Mouse (Mus musculus) thymus, adult 2 months (tissue): Measurements from ENCODE around the gene Timm8a1. TPM values are rescaled to one million over a fixed set of nuclear protein-coding genes. Genes with fewer than 3 reads are reported as not detected.
"Not testable (repeated sequence)": the region's sequence is repeated elsewhere in the genome, so short reads cannot be mapped to it uniquely, and the experiment has no call there.

ENCODE experiments used
- DNase-seq: peaks from one replicate; pipeline ENCODE4 v3.0.0; 2021
- H3K27ac ChIP-seq: fragments of 200-500 bp; 2 replicates; pipeline ENCODE4 v1.5.1; 2012; ENCODE audit warnings: low read length, control low read depth; ENCODE audit not compliant: control insufficient read depth, insufficient read depth
- H3K27me3 ChIP-seq: fragments of 200-500 bp; 2 replicates; pipeline ENCODE4 v1.6.1; 2012; ENCODE audit warnings: mild to moderate bottlenecking, low read length, moderate library complexity, mixed read lengths; ENCODE audit not compliant: control insufficient read depth, insufficient read depth
- H3K36me3 ChIP-seq: fragments of 200-500 bp; 2 replicates; pipeline ENCODE4 v1.6.1; 2012; ENCODE audit warnings: mild to moderate bottlenecking, low read length, moderate library complexity; ENCODE audit not compliant: control insufficient read depth, insufficient read depth
- H3K4me1 ChIP-seq: fragments of 200-500 bp; replicated peaks from 2 replicates; pipeline ENCODE4 v1.6.1; 2012; ENCODE audit warnings: low read length; ENCODE audit not compliant: control insufficient read depth, insufficient read depth
- H3K4me3 ChIP-seq: fragments of 200-500 bp; 2 replicates; pipeline ENCODE4 v1.5.1; 2012; ENCODE audit warnings: mild to moderate bottlenecking, low read length, control low read depth, moderate library complexity; ENCODE audit not compliant: control insufficient read depth, insufficient read depth
- CTCF ChIP-seq: fragments of 200-500 bp; IDR thresholded peaks from 2 replicates; pipeline ENCODE4 v1.5.1; 2012; ENCODE audit warnings: mild to moderate bottlenecking, control low read depth, low read length, moderate library complexity, borderline replicate concordance; ENCODE audit not compliant: control insufficient read depth, poor library complexity, insufficient read depth; ENCODE audit errors: extremely low read depth
- POLR2A ChIP-seq: fragments of 200-500 bp; IDR thresholded peaks from 2 replicates; pipeline ENCODE4 v1.6.1; 2012; ENCODE audit warnings: mild to moderate bottlenecking, low read length, control low read depth, moderate library complexity; ENCODE audit not compliant: control insufficient read depth, poor library complexity, insufficient read depth; ENCODE audit errors: extremely low read depth
- WGBS: fragments of 180-500 bp; shearing (Covaris S2); methylation state at CpG from one replicate; pipeline ENCODE4 v1.1.7; 2018; 5-methylcytosine and 5-hydroxymethylcytosine counted together
- polyA plus RNA-seq: library from polyadenylated mRNA; depleted of rRNA; stranded (reverse); fragments of >200 nt; gene quantifications from 2 replicates; pipeline ENCODE4 v1.2.3, GENCODE M21; 2012

Timm8a1 gene
- polyA plus RNA-seq, 1 experiment = 1.8 TPM

DNA sequence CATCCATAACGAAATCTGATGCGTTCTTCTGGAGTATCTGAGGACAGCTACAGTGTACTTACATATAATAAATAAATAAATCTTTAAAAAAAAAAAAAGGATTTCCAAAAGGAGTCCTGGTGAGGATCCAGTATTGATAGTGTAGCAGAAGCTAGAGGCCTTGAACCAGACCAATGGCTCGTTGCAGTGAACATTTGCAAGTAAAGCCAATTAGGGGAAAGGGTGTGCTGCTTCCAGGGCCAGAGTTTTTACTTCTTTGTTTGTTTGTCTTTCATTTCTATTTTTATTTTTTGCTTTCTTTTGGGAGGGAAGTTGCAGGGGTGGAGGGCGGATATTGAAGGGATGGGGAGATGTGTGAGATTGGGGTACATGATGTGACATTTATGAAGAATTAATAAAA lies 11.7 kb upstream of the Timm8a1 start:
- 96% methylated on average over 4 of the region's 4 CpGs for WGBS
- TF ChIP-seq POLR2A (no peak), CTCF (no peak)
- no peaks in the 10 kb centered on the region for H3K36me3 ChIP-seq

DNA sequence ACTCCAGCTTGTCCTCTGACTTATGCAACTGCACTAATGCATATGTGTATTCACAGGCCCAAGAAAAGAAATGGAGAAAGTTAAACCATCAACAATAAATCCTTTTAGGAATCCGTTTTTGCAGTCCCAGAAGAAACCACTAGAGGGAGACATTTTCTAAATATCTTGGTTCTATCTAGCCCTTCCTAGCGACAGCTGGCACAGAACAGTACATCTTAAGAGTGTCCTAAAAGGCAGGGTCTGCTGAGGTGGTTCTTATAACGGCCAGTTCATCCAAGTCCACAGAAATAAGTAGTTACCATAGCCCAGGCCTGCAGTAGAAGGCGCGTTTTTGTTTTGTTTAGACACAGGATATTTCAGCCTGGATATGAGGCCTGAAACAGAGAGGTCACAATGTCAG lies 9.2 kb upstream of the Timm8a1 start:
- DNase-seq = peak; percentile 11
- no peaks in the 10 kb centered on the region for H3K36me3 ChIP-seq
- H3K27me3 ChIP-seq = no peaks in the 10 kb centered on the region
- no peaks in the 10 kb centered on the region for H3K4me1 ChIP-seq
- H3K27ac ChIP-seq = no peak overlapping the region
- WGBS = 33% methylated on average over 5 of the region's 5 CpGs
- H3K4me3 ChIP-seq = no peak overlapping the region
- TF ChIP-seq POLR2A (no peak), CTCF (no peak)

More for the DNA sequence above, 11.7 kb upstream of the Timm8a1 start:
- DNase-seq = no peak
- H3K4me1 ChIP-seq = no peaks in the 10 kb centered on the region
- no peak overlapping the region for H3K27ac ChIP-seq
- no peaks in the 10 kb centered on the region for H3K27me3 ChIP-seq
- no peak overlapping the region for H3K4me3 ChIP-seq

DNA sequence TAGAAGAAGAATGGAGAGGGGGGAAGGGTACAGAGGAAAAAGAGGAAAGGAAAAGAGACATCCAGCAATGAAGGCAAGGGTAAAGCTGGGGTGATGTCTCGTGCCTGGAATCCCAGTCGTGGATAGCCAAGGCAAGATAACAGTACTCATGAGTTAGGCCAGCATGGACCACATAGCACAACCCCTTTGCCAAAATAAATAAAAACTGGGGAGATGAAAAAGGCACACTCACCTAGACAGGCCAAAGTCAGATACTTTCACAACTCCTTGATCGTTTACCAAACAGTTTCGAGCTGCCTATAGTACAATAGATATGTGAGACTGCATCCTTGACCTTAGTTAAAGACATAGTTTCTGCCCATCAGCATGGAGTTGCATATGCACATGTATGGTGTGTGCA lies 5.7 kb upstream of the Timm8a1 start:
- Histone ChIP-seq H3K27ac (no peak overlapping the region), H3K27me3 (no peaks in the 10 kb centered on the region), H3K4me1 (no peaks in the 10 kb centered on the region), H3K36me3 (no peaks in the 10 kb centered on the region), H3K4me3 (no peak overlapping the region)
- 94% methylated on average over 4 of the region's 4 CpGs for WGBS
- DNase-seq = no peak
- no peak for TF ChIP-seq CTCF
- TF ChIP-seq POLR2A = no peak

DNA sequence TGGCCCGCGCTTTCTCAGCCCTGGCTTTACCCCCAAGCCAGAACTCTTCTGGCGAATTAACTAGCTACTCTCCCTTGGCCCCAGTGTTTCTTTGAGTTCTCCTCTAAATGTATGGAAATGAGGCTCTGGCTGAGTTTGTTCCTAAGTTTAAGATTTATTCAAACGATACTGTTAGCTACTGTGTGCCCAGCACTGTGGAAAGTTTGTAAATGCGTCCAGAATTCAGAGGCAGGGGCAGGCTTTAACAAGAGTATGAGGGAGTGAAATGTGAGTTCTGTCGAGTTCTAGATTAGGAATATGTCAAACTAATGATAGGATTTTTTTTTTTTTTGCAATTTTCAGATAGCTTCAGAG lies 267 bp upstream of the Timm8a1 start:
- WGBS = 7% methylated on average over 6 of the region's 6 CpGs
- no peaks in the 10 kb centered on the region for H3K36me3 ChIP-seq
- H3K4me1 ChIP-seq = peaks cover 2% of the 10 kb centered on the region
- no peak for DNase-seq
- no peaks in the 10 kb centered on the region for H3K27me3 ChIP-seq
- peak overlapping the region; percentile 98 for H3K4me3 ChIP-seq
- TF ChIP-seq CTCF (no peak), POLR2A (no peak)
- no peak overlapping the region for H3K27ac ChIP-seq

DNA sequence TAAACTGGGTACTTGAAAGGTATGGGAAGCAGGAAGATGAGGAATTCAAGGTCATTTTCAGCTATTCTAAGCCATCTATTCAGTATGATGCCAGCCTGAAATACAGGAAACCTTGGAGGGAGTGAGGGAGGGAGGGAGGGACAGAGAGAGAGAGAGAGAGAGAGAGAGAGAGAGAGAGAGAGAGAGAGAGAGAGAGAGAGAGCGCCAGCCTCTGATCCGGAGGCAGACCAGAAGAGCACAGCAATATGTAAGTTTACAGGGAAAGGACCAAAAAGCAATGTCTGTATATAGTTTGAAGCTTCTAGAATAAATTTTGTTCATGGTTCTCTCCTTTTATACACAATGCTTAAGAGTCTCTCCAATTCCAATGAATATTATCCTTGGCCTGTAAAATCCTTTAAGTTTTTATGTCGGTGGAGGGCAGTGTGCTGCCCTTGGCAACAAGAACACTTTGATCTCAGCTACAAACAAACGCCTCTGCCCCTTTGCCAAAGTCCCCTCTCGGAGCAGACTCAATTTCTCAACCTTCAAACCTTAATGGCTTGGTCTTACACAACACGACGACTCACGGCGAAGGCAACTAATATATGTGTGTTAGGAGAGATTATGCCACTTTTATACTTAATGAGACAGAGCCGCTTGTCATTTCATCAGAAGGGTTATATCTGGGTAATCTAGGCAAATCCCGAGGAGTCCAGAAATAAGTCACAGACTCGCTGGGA lies 1.1 kb downstream of the Timm8a1 start:
- TF ChIP-seq POLR2A = no peak
- no peak for TF ChIP-seq CTCF
- Histone ChIP-seq H3K4me1 (peaks cover 2% of the 10 kb centered on the region), H3K27ac (no peak overlapping the region), H3K27me3 (no peaks in the 10 kb centered on the region), H3K36me3 (no peaks in the 10 kb centered on the region), H3K4me3 (peak overlapping the region; percentile 98)
- no peak for DNase-seq
- WGBS = 2% methylated on average over 12 of the region's 12 CpGs

DNA sequence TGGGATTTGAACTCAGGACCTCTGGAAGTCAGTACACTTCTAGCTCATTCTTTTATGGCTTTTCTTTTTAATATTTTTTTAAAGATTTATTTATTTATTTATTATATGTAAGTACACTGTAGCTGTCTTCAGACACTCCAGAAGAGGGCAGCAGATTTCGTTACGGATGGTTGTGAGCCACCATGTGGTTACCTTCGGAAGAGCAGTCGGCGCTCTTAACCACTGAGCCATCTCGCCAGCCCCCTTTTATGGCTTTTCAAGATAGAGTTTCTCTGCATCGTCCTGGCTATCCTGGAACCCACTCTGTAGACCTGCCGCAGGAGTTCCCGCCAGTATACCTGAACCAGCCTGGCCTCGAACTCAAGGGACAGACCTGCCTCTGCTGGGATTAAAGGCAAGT lies 1.9 kb downstream of the Timm8a1 start:
- H3K27ac ChIP-seq, H3K4me1 ChIP-seq, H3K36me3 ChIP-seq, H3K4me3 ChIP-seq, H3K27me3 ChIP-seq: not testable (repeated sequence)
- 45% methylated on average over 10 of the region's 10 CpGs for WGBS
- DNase-seq = peak; percentile 9

DNA sequence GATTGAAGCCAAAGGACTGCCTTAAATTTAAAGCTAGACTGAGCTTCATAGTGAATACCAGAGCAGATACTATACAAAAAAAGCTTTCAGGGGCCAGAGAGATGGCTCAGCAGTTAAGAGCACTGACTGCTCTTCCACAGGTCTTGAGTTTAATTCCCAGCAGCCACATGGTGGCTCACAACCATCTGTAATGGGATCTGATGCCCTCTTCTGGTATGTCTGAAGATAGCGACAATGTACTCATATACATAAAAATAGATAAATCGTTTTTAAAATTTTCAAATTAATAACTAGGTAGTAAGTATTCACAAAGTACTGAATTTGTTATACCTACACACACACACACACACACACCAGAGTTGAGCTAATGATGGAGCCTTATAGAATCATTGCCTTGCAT lies 8.3 kb downstream of the Timm8a1 start:
- DNase-seq = no peak
- TF ChIP-seq POLR2A (no peak), CTCF (no peak)
- H3K36me3 ChIP-seq = no peaks in the 10 kb centered on the region
- H3K27ac ChIP-seq = no peak overlapping the region
- H3K4me3 ChIP-seq = no peak overlapping the region
- 91% methylated on average over 2 of the region's 2 CpGs for WGBS
- no peaks in the 10 kb centered on the region for H3K27me3 ChIP-seq
- no peaks in the 10 kb centered on the region for H3K4me1 ChIP-seq
